Mouse (Mus musculus) cerebellum, adult 11 months (tissue): Measurements from ENCODE around the gene Znrf2.

Source experiments
- DNase-seq: peaks from one replicate; pipeline ENCODE4 v3.0.0; 2022

Znrf2 gene

DNA sequence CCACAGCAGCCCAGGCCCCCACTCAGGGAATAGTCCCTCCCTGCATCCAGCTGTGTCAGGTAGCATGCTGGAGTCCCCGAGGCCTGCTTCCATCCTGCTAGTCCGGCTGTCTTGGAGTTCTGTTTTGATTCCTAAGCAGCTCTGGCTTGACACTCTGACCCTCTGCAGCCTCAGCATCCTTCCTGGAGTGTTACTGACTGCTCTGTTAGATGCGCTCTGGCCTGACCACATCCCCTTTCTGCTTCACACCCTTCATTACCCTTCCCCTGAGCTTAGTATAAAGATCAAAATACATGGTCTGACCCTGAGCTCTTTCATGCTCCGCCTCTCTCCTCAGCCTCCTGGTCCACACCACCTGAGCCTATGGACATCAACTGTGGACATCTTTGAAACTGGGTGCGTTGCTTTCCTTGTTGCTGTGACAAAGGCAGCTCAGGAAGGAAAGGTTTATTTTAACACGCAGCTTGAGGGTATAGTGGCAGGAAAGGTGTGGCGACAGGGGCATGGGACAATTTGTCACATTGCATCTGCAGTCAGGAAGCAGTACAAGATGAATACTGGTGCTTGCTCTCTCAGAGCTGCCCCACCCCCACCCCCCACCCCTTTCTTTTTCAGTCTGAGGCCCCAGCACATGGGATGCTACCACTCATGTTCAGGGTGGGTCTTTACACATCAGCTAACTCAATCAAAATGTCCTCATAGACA is 109.2 kb downstream of the Znrf2 start:
- no peak for DNase-seq

DNA sequence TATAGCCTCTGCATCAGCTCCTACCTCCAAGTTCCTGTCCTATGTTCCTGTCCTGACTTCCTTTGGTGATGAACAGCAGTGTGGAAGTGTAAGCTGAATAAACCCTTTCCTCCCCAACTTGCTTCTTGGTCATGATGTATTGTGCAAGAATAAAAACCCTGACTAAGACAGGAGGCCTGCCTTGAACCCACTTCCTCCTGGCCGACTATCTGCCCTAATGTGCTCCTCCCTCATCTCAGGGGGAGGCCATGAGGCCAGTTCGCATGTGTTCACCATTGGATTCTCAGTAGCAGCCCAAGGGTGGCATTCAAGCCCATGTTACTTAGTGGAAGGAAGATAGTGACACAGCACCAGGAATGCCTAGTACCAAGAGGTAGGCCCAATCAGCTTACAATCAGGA is 110.2 kb downstream of the Znrf2 start:
- DNase-seq, result no peak

DNA sequence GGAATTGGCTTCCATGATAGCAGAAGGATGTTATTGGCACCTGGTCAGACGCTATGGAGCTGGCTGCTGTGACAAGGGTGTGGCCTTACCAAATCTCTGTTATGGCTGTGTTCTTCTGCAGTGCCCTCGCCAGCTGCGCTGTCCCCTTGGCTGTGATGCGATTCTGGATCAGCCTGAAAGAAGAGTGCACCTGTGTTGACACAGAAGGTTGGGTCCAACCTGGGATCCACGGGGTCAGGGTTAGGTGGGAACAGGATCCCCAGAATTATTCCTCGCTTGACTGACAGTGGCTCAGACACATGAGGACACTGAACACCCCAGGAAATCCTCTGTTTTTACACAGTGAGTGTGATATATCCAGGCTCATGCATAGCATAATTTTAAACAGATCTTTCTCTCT is 111.2 kb downstream of the Znrf2 start:
- DNase-seq, result no peak

DNA sequence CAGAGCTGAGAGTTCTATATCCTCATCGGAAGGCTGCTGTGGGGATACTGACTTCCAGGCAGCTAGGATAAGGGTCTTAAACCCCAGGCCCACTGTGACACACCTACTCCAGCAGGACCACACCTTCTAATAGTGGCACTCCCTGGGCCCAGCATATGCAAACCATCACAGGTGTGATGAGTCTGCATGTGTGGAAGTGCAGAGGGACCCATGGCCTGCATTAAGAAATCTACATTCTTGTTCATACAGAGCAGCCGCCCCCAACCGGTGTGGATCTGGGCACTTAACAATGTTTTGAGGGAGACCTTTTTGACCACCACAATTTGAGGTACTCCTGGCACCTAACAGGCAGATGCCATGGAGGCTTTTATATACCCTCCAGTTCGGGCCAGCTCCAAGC is 114.9 kb downstream of the Znrf2 start:
- no peak for DNase-seq

DNA sequence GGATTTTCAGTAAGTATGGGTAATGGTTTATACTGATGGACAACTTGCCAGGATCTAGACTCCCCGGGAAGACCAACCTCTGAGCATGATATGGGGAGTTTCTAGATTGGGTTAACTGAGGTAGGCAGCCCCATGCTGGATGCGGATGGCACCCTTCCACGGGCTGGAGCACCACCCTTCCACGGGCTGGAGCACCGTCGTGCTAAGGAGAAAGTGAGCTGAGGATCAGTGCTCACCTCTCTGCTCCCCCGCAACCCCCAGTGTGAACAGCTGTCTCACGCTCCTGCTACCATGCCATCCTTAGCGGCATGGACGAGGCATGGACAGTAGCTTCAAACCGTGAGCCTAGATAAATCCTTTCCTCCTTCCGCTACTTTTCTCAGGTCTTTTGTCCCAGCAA is 115.8 kb downstream of the Znrf2 start:
- no peak for DNase-seq

DNA sequence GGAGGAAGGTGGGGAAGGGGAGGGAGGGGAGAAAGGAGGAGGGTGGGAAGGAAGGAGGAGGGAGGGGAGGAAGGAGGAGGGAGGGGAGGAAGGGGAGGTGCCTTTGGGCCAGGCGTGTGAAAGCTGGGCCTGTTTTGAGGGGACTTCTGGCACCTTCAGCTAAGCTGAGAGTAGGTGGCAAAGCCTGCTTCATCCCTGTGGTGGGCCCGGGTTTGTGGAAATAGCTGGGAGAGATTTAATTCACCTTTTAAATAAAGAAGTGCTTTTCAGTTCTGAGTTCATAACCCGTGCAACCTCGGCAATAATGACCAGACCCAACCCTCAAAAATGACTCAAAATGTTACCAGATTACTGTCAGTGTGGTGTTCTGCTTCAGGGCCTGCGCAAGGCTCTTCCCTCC is 116.5 kb downstream of the Znrf2 start:
- DNase-seq, result no peak

DNA sequence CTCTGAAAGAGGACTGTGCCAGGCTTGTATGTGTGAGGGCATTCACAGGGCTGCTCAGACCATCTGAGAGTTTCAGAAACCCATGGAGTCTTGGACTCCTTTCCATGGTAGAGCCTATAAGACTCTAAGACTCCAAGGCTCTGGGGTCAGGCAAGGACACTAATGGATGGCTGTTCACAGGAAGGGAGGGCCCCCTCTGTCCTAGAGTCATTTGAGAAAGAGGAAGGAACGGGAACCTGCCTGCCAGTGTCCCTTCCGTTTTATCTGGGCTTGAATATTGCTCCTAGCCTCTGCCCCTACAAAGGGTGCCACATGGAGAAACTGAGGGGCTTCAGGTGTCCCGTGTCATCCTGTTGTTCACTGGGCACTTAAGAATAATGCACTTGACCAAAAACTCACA is 117.2 kb downstream of the Znrf2 start:
- no peak for DNase-seq

DNA sequence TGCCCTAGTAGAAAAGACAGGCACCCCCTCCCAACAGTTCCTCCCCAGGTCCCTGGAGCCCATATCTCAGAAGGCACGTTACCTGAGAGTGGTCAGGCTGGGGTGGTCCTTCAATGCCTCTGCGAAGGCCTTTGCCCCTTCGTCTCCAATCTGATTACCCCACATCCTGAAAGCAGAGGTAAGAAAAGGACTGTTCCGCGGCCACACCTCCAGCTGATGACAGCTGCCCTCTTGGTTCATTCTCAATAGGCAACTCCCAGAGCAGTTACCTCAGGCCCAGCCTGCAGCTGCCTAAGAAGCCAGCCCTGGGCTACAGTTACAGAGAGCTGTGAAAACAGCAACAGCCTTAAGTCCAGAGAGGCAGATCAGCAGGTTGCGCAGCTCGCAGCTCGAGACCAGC is 117.6 kb downstream of the Znrf2 start:
- no peak for DNase-seq

DNA sequence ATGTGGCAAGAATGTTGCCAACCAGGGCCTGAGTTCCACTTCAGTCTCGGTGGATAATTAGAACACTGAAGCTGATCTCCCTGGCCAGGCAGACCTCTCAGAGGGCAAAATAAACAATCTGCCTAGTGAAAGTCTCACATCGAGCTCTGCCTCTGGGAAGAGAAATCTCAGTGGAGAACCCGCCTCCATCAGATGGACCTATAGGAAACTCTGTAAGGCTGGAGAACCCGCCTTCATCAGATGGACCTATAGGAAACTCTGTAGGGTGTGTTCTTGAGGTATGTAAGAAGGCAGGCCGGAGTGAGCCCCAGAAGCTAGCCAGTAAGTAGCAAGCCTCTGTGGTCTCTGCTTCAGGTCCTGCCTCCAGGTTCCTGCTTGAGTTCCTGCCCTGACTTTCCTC is 118.2 kb downstream of the Znrf2 start:
- DNase-seq, result no peak

DNA sequence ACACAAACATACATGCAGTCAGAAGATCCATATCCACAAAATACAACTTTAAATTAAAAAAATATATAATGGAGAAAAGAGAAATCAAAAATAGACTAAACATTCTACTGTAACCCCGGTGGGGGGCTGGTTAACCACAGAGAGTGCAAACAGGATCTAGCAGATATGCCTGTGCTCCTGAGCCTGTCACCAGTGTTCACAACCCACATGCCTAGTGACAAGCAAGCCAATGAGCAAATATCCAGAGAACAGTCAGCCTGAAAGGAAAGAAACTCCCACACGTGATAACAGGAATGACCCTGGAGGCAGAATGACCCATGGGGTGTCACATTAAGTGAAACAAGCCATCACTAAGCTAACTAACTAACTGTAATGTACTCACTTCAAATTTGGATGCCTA is 119.8 kb downstream of the Znrf2 start:
- DNase-seq, result no peak

DNA sequence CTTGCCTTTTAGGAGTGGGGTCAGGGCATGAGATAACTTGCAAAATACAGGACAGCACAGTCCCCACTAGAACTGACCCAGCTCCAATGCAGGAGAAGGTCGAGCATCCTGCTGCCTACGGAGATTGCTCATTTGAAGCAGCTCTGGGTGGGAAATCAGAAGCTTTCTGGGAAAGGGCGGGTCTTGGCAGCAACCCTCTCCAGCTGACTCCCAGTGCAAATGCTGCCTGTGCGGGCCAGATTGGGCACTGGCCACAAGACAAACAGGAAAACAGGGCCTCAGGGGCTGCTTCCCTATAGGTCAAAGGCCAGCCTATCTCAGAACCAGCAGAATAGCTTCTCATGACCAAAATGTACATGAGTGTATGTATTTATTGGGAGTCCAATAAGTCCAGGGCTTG is 122.9 kb downstream of the Znrf2 start:
- no peak for DNase-seq

DNA sequence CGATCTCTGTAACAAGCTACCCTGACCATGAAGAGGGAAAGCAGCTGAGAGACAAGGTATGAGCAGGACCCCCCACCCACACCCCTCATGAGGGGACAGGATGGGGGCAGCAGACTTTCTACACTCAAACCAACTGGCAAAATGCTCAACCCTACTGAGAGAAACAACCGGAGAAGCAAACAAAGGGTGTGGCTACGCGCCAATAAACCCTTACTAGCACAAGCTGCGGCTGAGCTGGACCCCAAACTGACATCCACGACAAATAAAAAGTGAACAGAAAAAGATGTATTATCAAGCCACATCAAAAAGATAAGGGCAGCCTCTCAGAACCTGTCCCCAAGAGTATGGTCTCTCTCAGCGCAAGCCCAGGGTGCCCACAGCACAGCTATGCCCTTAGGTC is 123.4 kb downstream of the Znrf2 start:
- no peak for DNase-seq

DNA sequence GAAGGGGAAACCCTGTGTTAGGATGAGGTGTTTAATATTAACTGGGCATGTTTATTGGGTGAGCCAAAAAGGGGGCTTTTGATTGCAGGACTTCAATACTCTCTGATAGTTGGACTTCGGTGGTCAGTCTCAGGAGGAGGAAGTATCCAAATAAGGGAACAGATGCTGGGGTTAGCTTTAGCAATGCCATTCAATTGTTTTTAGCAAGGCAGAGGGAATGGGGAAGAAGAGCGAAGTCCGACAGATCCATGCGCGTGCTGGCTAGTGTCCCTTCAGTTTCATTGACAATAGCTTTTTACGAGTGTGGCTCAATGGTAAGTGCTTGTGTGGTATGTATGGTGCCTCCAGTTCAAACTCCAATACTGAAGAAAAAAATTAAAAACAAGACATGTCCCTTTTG is 124.4 kb downstream of the Znrf2 start:
- DNase-seq, result no peak
